Mouse (Mus musculus) heart, embryonic 15.5 days (tissue): Measurements from ENCODE around the gene Zfp319. TPM values are rescaled to one million over a fixed set of nuclear protein-coding genes. Genes with fewer than 3 reads are reported as not detected.

Experiments used
- ATAC-seq: fragments of 200-750 bp; cut with Nextera tagmentation; replicated peaks from 2 replicates; pipeline ENCODE4 v1.8.0; 2017; ENCODE audit warnings: low read depth, moderate TSS enrichment; ENCODE audit not compliant: insufficient number of reproducible peaks, insufficient read depth, low FRiP score
- H3K27ac ChIP-seq: fragments of 300-500 bp; sonication (generic); 2 replicates; pipeline ENCODE4 v1.5.1; 2015; ENCODE audit warnings: mild to moderate bottlenecking, inconsistent platforms
- H3K27me3 ChIP-seq: fragments of 300-500 bp; sonication (generic); 2 replicates; pipeline ENCODE4 v1.6.1; 2015; ENCODE audit warnings: inconsistent platforms
- H3K36me3 ChIP-seq: fragments of 300-500 bp; sonication (generic); 2 replicates; pipeline ENCODE4 v1.6.1; 2015; ENCODE audit warnings: mild to moderate bottlenecking, inconsistent platforms
- H3K4me1 ChIP-seq: fragments of 300-500 bp; sonication (generic); replicated peaks from 2 replicates; pipeline ENCODE4 v1.6.1; 2015; ENCODE audit warnings: inconsistent platforms
- H3K4me2 ChIP-seq: fragments of 300-500 bp; sonication (generic); 2 replicates; pipeline ENCODE4 v1.6.1; 2015; ENCODE audit warnings: inconsistent platforms, mild to moderate bottlenecking, moderate library complexity
- H3K4me3 ChIP-seq: fragments of 300-500 bp; sonication (generic); 2 replicates; pipeline ENCODE4 v1.5.1; 2015; ENCODE audit warnings: mild to moderate bottlenecking, inconsistent platforms
- H3K9ac ChIP-seq: fragments of 300-500 bp; sonication (generic); 2 replicates; pipeline ENCODE4 v1.6.1; 2015; ENCODE audit warnings: mild to moderate bottlenecking, inconsistent platforms
- H3K9me3 ChIP-seq: fragments of 300-500 bp; sonication (generic); replicated peaks from 2 replicates; pipeline ENCODE4 v1.6.1; 2016; ENCODE audit warnings: inconsistent platforms
- WGBS: fragments of 180-500 bp; shearing (Covaris S2); methylation state at CpG from one replicate; pipeline ENCODE4 v1.1.7; 2015; ENCODE audit warnings: mixed read lengths; 5-methylcytosine and 5-hydroxymethylcytosine counted together
- polyA plus RNA-seq: library from polyadenylated mRNA; unstranded; fragments of >200 nt; fragmentation: Nextera tagmentation; extraction: Ambion mirVana; gene quantifications from 2 replicates; pipeline ENCODE4 v1.2.1, GENCODE M21; 2015

Gene Zfp319
- polyA plus RNA-seq, 1 experiment from 2014 or later = 4.9 TPM

GRCm38 (mm10) chr8:95363849-95364248 lies 32.1 kb upstream of the Zfp319 start:
- ATAC-seq = no peak
- H3K9ac ChIP-seq = no peak overlapping the region
- no peak overlapping the region for H3K4me2 ChIP-seq
- no peaks in the 10 kb centered on the region for H3K27me3 ChIP-seq
- H3K4me3 ChIP-seq = no peak overlapping the region
- no peaks in the 10 kb centered on the region for H3K9me3 ChIP-seq
- peaks cover 18% of the 10 kb centered on the region for H3K36me3 ChIP-seq
- WGBS = 87% methylated on average over 2 of the region's 2 CpGs
- H3K4me1 ChIP-seq = peaks cover 63% of the 10 kb centered on the region
- no peak overlapping the region for H3K27ac ChIP-seq

GRCm38 (mm10) chr8:95362272-95362671 lies 30.5 kb upstream of the Zfp319 start:
- 44% methylated on average over 6 of the region's 6 CpGs for WGBS
- Histone ChIP-seq H3K9ac (no peak overlapping the region), H3K4me3 (no peak overlapping the region), H3K9me3 (no peaks in the 10 kb centered on the region), H3K27me3 (no peaks in the 10 kb centered on the region), H3K27ac (peak overlapping the region; percentile 92), H3K4me2 (no peak overlapping the region), H3K36me3 (peaks cover 6% of the 10 kb centered on the region; the same call in 1 of the 2 replicates), H3K4me1 (peaks cover 79% of the 10 kb centered on the region)
- no peak for ATAC-seq

- H3K4me2 ChIP-seq = peak overlapping the region; percentile 51
- H3K4me3 ChIP-seq = no peak overlapping the region
Measured at GRCm38 (mm10) chr8:95361016-95361341, 29.2 kb upstream of the Zfp319 start.

GRCm38 (mm10) chr8:95360181-95361015 lies 28.6 kb upstream of the Zfp319 start:
- ATAC-seq = peak; percentile 70
- Histone ChIP-seq H3K36me3 (no peaks in the 10 kb centered on the region), H3K27me3 (no peaks in the 10 kb centered on the region), H3K27ac (peak overlapping the region; percentile 92), H3K4me2 (peak overlapping the region; percentile 51), H3K9me3 (no peaks in the 10 kb centered on the region), H3K4me3 (peak overlapping the region; percentile 4; the same call in 1 of the 2 replicates), H3K4me1 (peaks cover 85% of the 10 kb centered on the region), H3K9ac (peak overlapping the region; percentile 50)
- 9% methylated on average over 7 of the region's 7 CpGs for WGBS

More at GRCm38 (mm10) chr8:95361016-95361341, 29.2 kb upstream of the Zfp319 start:
- H3K27me3 ChIP-seq = no peaks in the 10 kb centered on the region
- H3K36me3 ChIP-seq = no peaks in the 10 kb centered on the region
- WGBS = 44% methylated on average over 3 of the region's 3 CpGs
- H3K4me1 ChIP-seq = peaks cover 83% of the 10 kb centered on the region
- peak overlapping the region; percentile 92 for H3K27ac ChIP-seq
- no peak for ATAC-seq
- no peaks in the 10 kb centered on the region for H3K9me3 ChIP-seq
- H3K9ac ChIP-seq = peak overlapping the region; percentile 50

- Histone ChIP-seq H3K4me1 (peaks cover 93% of the 10 kb centered on the region), H3K36me3 (no peaks in the 10 kb centered on the region), H3K4me2 (peak overlapping the region; percentile 51), H3K9ac (peak overlapping the region; percentile 34; the same call in 1 of the 2 replicates), H3K27me3 (no peaks in the 10 kb centered on the region), H3K27ac (peak overlapping the region; percentile 92), H3K9me3 (no peaks in the 10 kb centered on the region), H3K4me3 (no peak overlapping the region)
- ATAC-seq = peak; percentile 40; the same call in 1 of the 2 replicates
- 12% methylated on average over 8 of the region's 8 CpGs for WGBS
Measured at GRCm38 (mm10) chr8:95358550-95359411, 27.0 kb upstream of the Zfp319 start.

GRCm38 (mm10) chr8:95354606-95355005 lies 22.9 kb upstream of the Zfp319 start:
- Histone ChIP-seq H3K27ac (peak overlapping the region; percentile 97), H3K4me1 (peaks cover 77% of the 10 kb centered on the region), H3K9me3 (no peaks in the 10 kb centered on the region), H3K27me3 (no peaks in the 10 kb centered on the region), H3K4me3 (peak overlapping the region; percentile 90), H3K36me3 (no peaks in the 10 kb centered on the region), H3K4me2 (peak overlapping the region; percentile 89), H3K9ac (peak overlapping the region; percentile 97)
- no peak for ATAC-seq
- 60% methylated on average over 2 of the region's 2 CpGs for WGBS

GRCm38 (mm10) chr8:95352871-95353866 lies 21.4 kb upstream of the Zfp319 start:
- Histone ChIP-seq H3K4me1 (peaks cover 77% of the 10 kb centered on the region), H3K9me3 (no peaks in the 10 kb centered on the region), H3K4me3 (peak overlapping the region; percentile 90), H3K27ac (peak overlapping the region; percentile 97), H3K27me3 (no peaks in the 10 kb centered on the region), H3K9ac (peak overlapping the region; percentile 97), H3K36me3 (no peaks in the 10 kb centered on the region), H3K4me2 (peak overlapping the region; percentile 89)
- WGBS = 2% methylated on average over 62 of the region's 62 CpGs
- ATAC-seq = peak; percentile 36

- Histone ChIP-seq H3K4me3 (peak within 1 kb of the TSS; percentile 90), H3K36me3 (no peaks in the 10 kb centered on the region), H3K4me1 (peaks cover 72% of the 10 kb centered on the region), H3K9me3 (no peaks in the 10 kb centered on the region), H3K4me2 (peak within 1 kb of the TSS; percentile 89), H3K27ac (peak within 1 kb of the TSS; percentile 97), H3K9ac (peak within 1 kb of the TSS; percentile 97), H3K27me3 (no peaks in the 10 kb centered on the region)
- peak; percentile 75 for ATAC-seq
- under 1% methylated on average over 80 of the region's 80 CpGs for WGBS
Measured at GRCm38 (mm10) chr8:95352151-95352870, 20.6 kb upstream of the Zfp319 start, which contains the start of gene Mmp15. TSS of gene Mmp15 (plus strand) at chr8:95352268.

GRCm38 (mm10) chr8:95351461-95351860 lies 19.7 kb upstream of the Zfp319 start:
- Histone ChIP-seq H3K36me3 (no peaks in the 10 kb centered on the region), H3K4me3 (peak overlapping the region; percentile 90), H3K9ac (peak overlapping the region; percentile 97), H3K27ac (peak overlapping the region; percentile 97), H3K4me2 (peak overlapping the region; percentile 89), H3K4me1 (peaks cover 70% of the 10 kb centered on the region), H3K27me3 (no peaks in the 10 kb centered on the region), H3K9me3 (no peaks in the 10 kb centered on the region)
- ATAC-seq = peak; percentile 43; the same call in 1 of the 2 replicates
- WGBS = 4% methylated on average over 15 of the region's 15 CpGs
